Mouse (Mus musculus) forebrain, embryonic 13.5 days (tissue): ENCODE results near the gene Cd300e. TPM values are rescaled to one million over a fixed set of nuclear protein-coding genes. Genes with fewer than 3 reads are reported as not detected.

Experiments used
- ATAC-seq: fragments of 200-750 bp; cut with Nextera tagmentation; 2 replicates; pipeline ENCODE4 v1.8.0; 2017
- H3K27ac ChIP-seq: fragments of 300-500 bp; sonication (generic); 2 replicates; pipeline ENCODE4 v1.5.1; 2015; ENCODE audit warnings: inconsistent platforms, mild to moderate bottlenecking, moderate library complexity
- H3K27me3 ChIP-seq: fragments of 300-500 bp; sonication (generic); 2 replicates; pipeline ENCODE4 v1.6.1; 2015; ENCODE audit warnings: mild to moderate bottlenecking, inconsistent platforms
- H3K36me3 ChIP-seq: fragments of 300-500 bp; sonication (generic); 2 replicates; pipeline ENCODE4 v1.6.1; 2015; ENCODE audit warnings: mild to moderate bottlenecking, inconsistent platforms; ENCODE audit not compliant: poor library complexity, severe bottlenecking
- H3K4me1 ChIP-seq: fragments of 300-500 bp; sonication (generic); 2 replicates; pipeline ENCODE4 v1.6.1; 2015; ENCODE audit warnings: inconsistent platforms
- H3K4me2 ChIP-seq: fragments of 300-500 bp; sonication (generic); 2 replicates; pipeline ENCODE4 v1.6.1; 2015; ENCODE audit warnings: inconsistent platforms, mild to moderate bottlenecking, moderate library complexity
- H3K4me3 ChIP-seq: fragments of 300-500 bp; sonication (generic); 2 replicates; pipeline ENCODE4 v1.5.1; 2015; ENCODE audit warnings: mild to moderate bottlenecking, inconsistent platforms
- H3K9ac ChIP-seq: fragments of 300-500 bp; sonication (generic); 2 replicates; pipeline ENCODE4 v1.6.1; 2015; ENCODE audit warnings: mild to moderate bottlenecking, inconsistent platforms
- H3K9me3 ChIP-seq: fragments of 300-500 bp; sonication (generic); replicated peaks from 2 replicates; pipeline ENCODE4 v1.6.1; 2016; ENCODE audit warnings: inconsistent platforms
- WGBS: fragments of 180-500 bp; shearing (Covaris S2); methylation state at CpG from one replicate; pipeline ENCODE4 v1.1.7; 2015; 5-methylcytosine and 5-hydroxymethylcytosine counted together
- polyA plus RNA-seq: library from polyadenylated mRNA; unstranded; fragments of >200 nt; fragmentation: Nextera tagmentation; extraction: Ambion mirVana; gene quantifications from 2 replicates; pipeline ENCODE4 v1.2.1, GENCODE M21; 2015

Gene Cd300e
- polyA plus RNA-seq, 1 experiment from 2014 or later, result not detected

GRCm38 (mm10) chr11:115080886-115081285, 18.9 kb upstream of the Cd300e start:
- Histone ChIP-seq H3K9ac (no peak overlapping the region), H3K9me3 (no peaks in the 10 kb centered on the region), H3K4me1 (peaks cover 9% of the 10 kb centered on the region), H3K4me3 (no peak overlapping the region), H3K4me2 (no peak overlapping the region), H3K27ac (no peak overlapping the region), H3K36me3 (no peaks in the 10 kb centered on the region), H3K27me3 (0 out of 2 replicates have a peak, but pooled peaks cover 14% of the 10 kb centered on the region)
- ATAC-seq, result no peak
- WGBS, result 39% methylated on average over 13 of the region's 13 CpGs

- no peaks in the 10 kb centered on the region for H3K9me3 ChIP-seq
- H3K27ac ChIP-seq, result no peak overlapping the region
- WGBS, result 80% methylated on average over 5 of the region's 5 CpGs
- ATAC-seq, result no peak
- H3K4me1 ChIP-seq, result no peaks in the 10 kb centered on the region; the same call in 1 of the 2 replicates
- H3K4me2 ChIP-seq, result no peak overlapping the region
- H3K4me3 ChIP-seq, result no peak overlapping the region
- no peak overlapping the region for H3K9ac ChIP-seq
- 0 out of 2 replicates have a peak, but pooled peaks cover 5% of the 10 kb centered on the region for H3K27me3 ChIP-seq
- no peaks in the 10 kb centered on the region for H3K36me3 ChIP-seq
These were observed 16.7 kb upstream of the Cd300e start for GRCm38 (mm10) chr11:115078680-115079079.

- Histone ChIP-seq H3K9ac (no peak overlapping the region), H3K27ac (no peak overlapping the region), H3K4me2 (no peak overlapping the region), H3K4me1 (no peaks in the 10 kb centered on the region), H3K36me3 (no peaks in the 10 kb centered on the region), H3K9me3 (no peaks in the 10 kb centered on the region), H3K27me3 (0 out of 2 replicates have a peak, but pooled peaks cover 4% of the 10 kb centered on the region), H3K4me3 (no peak overlapping the region)
- ATAC-seq, result no peak
- 95% methylated on average over 1 of the region's 1 CpGs for WGBS
These were observed 15.5 kb upstream of the Cd300e start for GRCm38 (mm10) chr11:115077436-115077835.

- 82% methylated on average over 5 of the region's 5 CpGs for WGBS
- no peaks in the 10 kb centered on the region for H3K9me3 ChIP-seq
- no peak overlapping the region for H3K9ac ChIP-seq
- no peaks in the 10 kb centered on the region for H3K27me3 ChIP-seq
- peaks cover 12% of the 10 kb centered on the region; the same call in 1 of the 2 replicates for H3K4me1 ChIP-seq
- H3K27ac ChIP-seq, result no peak overlapping the region
- H3K4me2 ChIP-seq, result no peak overlapping the region
- H3K36me3 ChIP-seq, result no peaks in the 10 kb centered on the region
- ATAC-seq, result no peak
- no peak overlapping the region for H3K4me3 ChIP-seq
These were observed 13.9 kb upstream of the Cd300e start for GRCm38 (mm10) chr11:115075859-115076258.

GRCm38 (mm10) chr11:115075407-115075806, 13.4 kb upstream of the Cd300e start:
- peaks cover 14% of the 10 kb centered on the region; the same call in 1 of the 2 replicates for H3K4me1 ChIP-seq
- 80% methylated on average over 7 of the region's 7 CpGs for WGBS
- ATAC-seq, result no peak
- H3K9ac ChIP-seq, result no peak overlapping the region
- H3K27ac ChIP-seq, result no peak overlapping the region
- H3K9me3 ChIP-seq, result no peaks in the 10 kb centered on the region
- H3K4me3 ChIP-seq, result no peak overlapping the region
- H3K4me2 ChIP-seq, result no peak overlapping the region
- 0 out of 2 replicates have a peak, but pooled peaks cover under 1% of the 10 kb centered on the region for H3K27me3 ChIP-seq
- H3K36me3 ChIP-seq, result no peaks in the 10 kb centered on the region

- no peak overlapping the region for H3K9ac ChIP-seq
- no peak overlapping the region for H3K4me2 ChIP-seq
- no peak overlapping the region for H3K4me3 ChIP-seq
- H3K27me3 ChIP-seq, result 0 out of 2 replicates have a peak, but pooled peaks cover 4% of the 10 kb centered on the region
- no peaks in the 10 kb centered on the region for H3K9me3 ChIP-seq
- 70% methylated on average over 5 of the region's 5 CpGs for WGBS
- H3K36me3 ChIP-seq, result no peaks in the 10 kb centered on the region
- H3K27ac ChIP-seq, result no peak overlapping the region
- ATAC-seq, result no peak
- peaks cover 14% of the 10 kb centered on the region; the same call in 1 of the 2 replicates for H3K4me1 ChIP-seq
These were observed 11.0 kb upstream of the Cd300e start for GRCm38 (mm10) chr11:115073002-115073401.

GRCm38 (mm10) chr11:115071631-115072294, 9.8 kb upstream of the Cd300e start:
- WGBS, result 21% methylated on average over 14 of the region's 14 CpGs
- 0 out of 2 replicates have a peak, but pooled peaks cover 4% of the 10 kb centered on the region for H3K27me3 ChIP-seq

GRCm38 (mm10) chr11:115071015-115071551, 9.1 kb upstream of the Cd300e start:
- WGBS, result 12% methylated on average over 9 of the region's 9 CpGs
- H3K27ac ChIP-seq, result no peak overlapping the region
- H3K36me3 ChIP-seq, result no peaks in the 10 kb centered on the region
- no peaks in the 10 kb centered on the region for H3K9me3 ChIP-seq
- H3K4me1 ChIP-seq, result peaks cover 14% of the 10 kb centered on the region; the same call in 1 of the 2 replicates
- H3K4me2 ChIP-seq, result peak overlapping the region; percentile 19
- ATAC-seq, result no peak
- H3K4me3 ChIP-seq, result no peak overlapping the region
- H3K9ac ChIP-seq, result no peak overlapping the region
- H3K27me3 ChIP-seq, result 0 out of 2 replicates have a peak, but pooled peaks cover 4% of the 10 kb centered on the region

More at GRCm38 (mm10) chr11:115071631-115072294, 9.8 kb upstream of the Cd300e start:
- Histone ChIP-seq H3K9ac (no peak overlapping the region), H3K27ac (no peak overlapping the region), H3K4me2 (peak overlapping the region; percentile 19), H3K9me3 (no peaks in the 10 kb centered on the region), H3K4me1 (peaks cover 14% of the 10 kb centered on the region; the same call in 1 of the 2 replicates), H3K36me3 (no peaks in the 10 kb centered on the region), H3K4me3 (no peak overlapping the region)
- ATAC-seq, result no peak

- WGBS, result 70% methylated on average over 6 of the region's 6 CpGs
- Histone ChIP-seq H3K4me1 (peaks cover 10% of the 10 kb centered on the region; the same call in 1 of the 2 replicates), H3K4me3 (no peak overlapping the region), H3K27ac (no peak overlapping the region), H3K4me2 (no peak overlapping the region), H3K27me3 (0 out of 2 replicates have a peak, but pooled peaks cover 4% of the 10 kb centered on the region), H3K9ac (no peak overlapping the region), H3K36me3 (no peaks in the 10 kb centered on the region), H3K9me3 (no peaks in the 10 kb centered on the region)
- ATAC-seq, result no peak
These were observed 4.8 kb upstream of the Cd300e start for GRCm38 (mm10) chr11:115066768-115067167.

GRCm38 (mm10) chr11:115059797-115060196, 2.2 kb downstream of the Cd300e start:
- Histone ChIP-seq H3K9me3 (no peaks in the 10 kb centered on the region), H3K27ac (no peak overlapping the region), H3K4me3 (no peak overlapping the region), H3K9ac (no peak overlapping the region), H3K4me1 (no peaks in the 10 kb centered on the region), H3K36me3 (no peaks in the 10 kb centered on the region), H3K27me3 (no peaks in the 10 kb centered on the region), H3K4me2 (no peak overlapping the region)
- ATAC-seq, result no peak
- 91% methylated on average over 2 of the region's 2 CpGs for WGBS

- ATAC-seq, result no peak
- Histone ChIP-seq H3K4me1 (no peaks in the 10 kb centered on the region), H3K36me3 (no peaks in the 10 kb centered on the region), H3K27ac (no peak overlapping the region), H3K27me3 (no peaks in the 10 kb centered on the region), H3K4me3 (no peak overlapping the region), H3K4me2 (no peak overlapping the region), H3K9ac (no peak overlapping the region), H3K9me3 (no peaks in the 10 kb centered on the region)
- 78% methylated on average over 4 of the region's 4 CpGs for WGBS
These were observed 3.3 kb downstream of the Cd300e start for GRCm38 (mm10) chr11:115058701-115059100.

- Histone ChIP-seq H3K4me3 (no peak overlapping the region), H3K9ac (no peak overlapping the region), H3K4me2 (no peak overlapping the region), H3K9me3 (no peaks in the 10 kb centered on the region), H3K27ac (no peak overlapping the region), H3K4me1 (no peaks in the 10 kb centered on the region), H3K27me3 (no peaks in the 10 kb centered on the region; the same call in 1 of the 2 replicates), H3K36me3 (no peaks in the 10 kb centered on the region)
- ATAC-seq, result no peak
These were observed 7.4 kb downstream of the Cd300e start for GRCm38 (mm10) chr11:115054537-115054936.
